Mouse (Mus musculus) kidney, adult 11 months (tissue): ENCODE results near the gene Mrpl17.
A peak's percentile ranks its signal among the peaks of the same experiment; 100 is the strongest.

Experiments used
- DNase-seq: peaks from one replicate; pipeline ENCODE4 v3.0.0; 2022

The Mrpl17 gene

GRCm38 (mm10) chr7:105784556-105784955, 26.3 kb downstream of the Mrpl17 start:
- DNase-seq: no peak

GRCm38 (mm10) chr7:105783861-105784260, 27.0 kb downstream of the Mrpl17 start:
- no peak for DNase-seq

GRCm38 (mm10) chr7:105778553-105779265, 32.2 kb downstream of the Mrpl17 start:
- no peak for DNase-seq

- peak; percentile 68 for DNase-seq
Observed at GRCm38 (mm10) chr7:105777797-105778552, 32.9 kb downstream of the Mrpl17 start.

- no peak for DNase-seq
Observed at GRCm38 (mm10) chr7:105777316-105777715, 33.6 kb downstream of the Mrpl17 start.

GRCm38 (mm10) chr7:105776026-105776425, 34.9 kb downstream of the Mrpl17 start:
- DNase-seq: no peak

- DNase-seq: peak; percentile 52
Observed at GRCm38 (mm10) chr7:105774661-105775060, 36.2 kb downstream of the Mrpl17 start.

GRCm38 (mm10) chr7:105773041-105773440, 37.9 kb downstream of the Mrpl17 start:
- DNase-seq: no peak

GRCm38 (mm10) chr7:105772331-105772730, 38.6 kb downstream of the Mrpl17 start:
- DNase-seq: no peak

GRCm38 (mm10) chr7:105769959-105770358, 40.9 kb downstream of the Mrpl17 start:
- no peak for DNase-seq

GRCm38 (mm10) chr7:105767729-105768165, 43.2 kb downstream of the Mrpl17 start:
- DNase-seq: peak; percentile 51

GRCm38 (mm10) chr7:105764331-105764730, 46.6 kb downstream of the Mrpl17 start:
- DNase-seq: no peak

GRCm38 (mm10) chr7:105762517-105763270, 48.2 kb downstream of the Mrpl17 start:
- DNase-seq: no peak

GRCm38 (mm10) chr7:105761813-105762484, 49.0 kb downstream of the Mrpl17 start:
- no peak for DNase-seq

GRCm38 (mm10) chr7:105753281-105753680, 57.6 kb downstream of the Mrpl17 start:
- DNase-seq: no peak
